8 mouse cellular contexts compared by ENCODE assay signal in genomic region chr3:90412312-90413010, GRCm38 (mm10). TPM values are rescaled to one million over a fixed set of nuclear protein-coding genes. Genes with fewer than 3 reads are reported as not detected.
DNase-seq lines count a peak whose midpoint lies in the region; ATAC-seq and TF ChIP-seq lines count a peak whose summit lies in the region.

No protein-coding gene starts in this region.

- intact Hi-C loops in left cerebral cortex, postnatal 36 days (cut with DNase I), result loop anchor here (1.0 to 5.0 kb wide), 2 partner anchors 54 to 295 kb away; no protein-coding TSS in a partner anchor

- peaks cover 51% of the 10 kb centered on the region for H3K36me3 ChIP-seq in hindbrain, postnatal 0 days (ENCODE audit: insufficient read depth, low read length)
- H3K36me3 ChIP-seq in splenic B cell, adult 2 months (ENCODE audit: control insufficient read depth, insufficient read depth, low read length, poor library complexity, severe bottlenecking), result no peaks in the 10 kb centered on the region; the same call in none of the 2 replicates

- no peaks in the 10 kb centered on the region for H3K27me3 ChIP-seq in hindbrain, postnatal 0 days (ENCODE audit: insufficient read depth, low read length)
- no peaks in the 10 kb centered on the region for H3K27me3 ChIP-seq in splenic B cell, adult 2 months (ENCODE audit: control insufficient read depth, insufficient read depth, low read length, poor library complexity, severe bottlenecking)

- H3K9ac ChIP-seq in hindbrain, postnatal 0 days (replicated peaks; ENCODE audit: low read length), result no peak overlapping the region

- H3K4me3 ChIP-seq in hindbrain, postnatal 0 days (ENCODE audit: low read length), result no peak overlapping the region

- WGBS in hindbrain, postnatal 0 days, result 44% methylated on average over 5 of the region's 5 CpGs

- H3K9me3 ChIP-seq in hindbrain, postnatal 0 days (ENCODE audit: low read length), result no peaks in the 10 kb centered on the region

- H3K27ac ChIP-seq in hindbrain, postnatal 0 days, result no peak overlapping the region

- H3K4me1 ChIP-seq in hindbrain, postnatal 0 days (ENCODE audit: insufficient read depth, low read length), result no peaks in the 10 kb centered on the region

- TF ChIP-seq CTCF in hindbrain, postnatal 0 days (IDR thresholded peaks at IDR 0.05; ENCODE audit: low read depth), result peak; percentile 95

- peak; percentile 66; the same call in 1 of the 2 replicates for ATAC-seq in cerebellum, adult (ENCODE audit: insufficient number of reproducible peaks, low FRiP score, low TSS enrichment)
- ATAC-seq in hindbrain, postnatal 0 days, result peak; percentile 76

- peak; percentile 73 to 76 for DNase-seq in left cerebral cortex, adult 18-20 months (ENCODE audit: low spot score in 2 of 2)
- DNase-seq in left cerebral cortex, adult 11 months (ENCODE audit: low spot score), result no peak
- peak; percentile 64 for DNase-seq in forelimb bud, embryonic 11.5 days (ENCODE audit: low read depth, low spot score)
- DNase-seq in hindbrain, postnatal 0 days (ENCODE audit: low spot score), result peak; percentile 77
- DNase-seq in left cerebral cortex, postnatal 36 days (ENCODE audit: low spot score in 2 of 2), result peak; percentile 57
- DNase-seq in naive thymus-derived CD4-positive, alpha-beta T cell, adult 2 months (ENCODE audit: low read depth), result peak; percentile 72
- DNase-seq in splenic B cell, adult 2 months (ENCODE audit: low read depth, low spot score), result peak; percentile 77

- H3K4me2 ChIP-seq in hindbrain, postnatal 0 days (ENCODE audit: low read depth, low read length), result no peak overlapping the region

RNA-seq across cellular contexts. Expression of gene Ints3, which starts 21.0 kb away (rescaled TPM):
- 10 to 100 TPM; 63.1 to 66.1 TPM for total RNA-seq in left cerebral cortex, adult 18-20 months (2021)
- total RNA-seq in hindbrain, postnatal 0 days (2014; rRNA removed), result 58.1 and 71.7 TPM in 2 replicates
- polyA plus RNA-seq in hindbrain, postnatal 0 days (2015; fragmentation: Nextera tagmentation; extraction: Ambion mirVana), result 19.9 and 20.4 TPM in 2 replicates
- total RNA-seq in left cerebral cortex, postnatal 36 days (2021), result 10 to 100 TPM; 57.6 to 70.1 TPM

RNA-seq across cellular contexts. Expression of gene Slc27a3, which starts 22.7 kb away (rescaled TPM):
- 1 to 10 TPM; 5.9 to 9.3 TPM for total RNA-seq in left cerebral cortex, adult 18-20 months (2021)
- total RNA-seq in hindbrain, postnatal 0 days (2014; rRNA removed), result 85.1 and 87.2 TPM in 2 replicates
- 28.3 and 30.3 TPM in 2 replicates for polyA plus RNA-seq in hindbrain, postnatal 0 days (2015; fragmentation: Nextera tagmentation; extraction: Ambion mirVana)
- 1 to 10 TPM; 4.8 to 6.2 TPM for total RNA-seq in left cerebral cortex, postnatal 36 days (2021)

RNA-seq across cellular contexts. Expression of gene Npr1, which starts 53.2 kb away (rescaled TPM):
- total RNA-seq in left cerebral cortex, adult 18-20 months (2021), result 1 to 10 TPM; 4.6 to 5.0 TPM
- 3.5 and 6.2 TPM in 2 replicates for total RNA-seq in hindbrain, postnatal 0 days (2014; rRNA removed)
- polyA plus RNA-seq in hindbrain, postnatal 0 days (2015; fragmentation: Nextera tagmentation; extraction: Ambion mirVana), result 2.8 TPM in 2 replicates
- total RNA-seq in left cerebral cortex, postnatal 36 days (2021), result 1 to 10 TPM; 2.5 to 4.2 TPM
